Mouse (Mus musculus): ENCODE data around the gene 1810049J17Rik. TPM values are rescaled to one million over a fixed set of nuclear protein-coding genes. Genes with fewer than 3 reads are reported as not detected.
A peak's percentile ranks its signal among the peaks of the same experiment; 100 is the strongest.
"Not testable (repeated sequence)": the region's sequence is repeated elsewhere in the genome, so short reads cannot be mapped to it uniquely, and the experiment has no call there.

The 1810049J17Rik gene
- total RNA-seq (2021), result 1 to 10 TPM in 1 of 2 experiments, under 1 TPM in 1; 0.65 to 1.2 TPM

DNA sequence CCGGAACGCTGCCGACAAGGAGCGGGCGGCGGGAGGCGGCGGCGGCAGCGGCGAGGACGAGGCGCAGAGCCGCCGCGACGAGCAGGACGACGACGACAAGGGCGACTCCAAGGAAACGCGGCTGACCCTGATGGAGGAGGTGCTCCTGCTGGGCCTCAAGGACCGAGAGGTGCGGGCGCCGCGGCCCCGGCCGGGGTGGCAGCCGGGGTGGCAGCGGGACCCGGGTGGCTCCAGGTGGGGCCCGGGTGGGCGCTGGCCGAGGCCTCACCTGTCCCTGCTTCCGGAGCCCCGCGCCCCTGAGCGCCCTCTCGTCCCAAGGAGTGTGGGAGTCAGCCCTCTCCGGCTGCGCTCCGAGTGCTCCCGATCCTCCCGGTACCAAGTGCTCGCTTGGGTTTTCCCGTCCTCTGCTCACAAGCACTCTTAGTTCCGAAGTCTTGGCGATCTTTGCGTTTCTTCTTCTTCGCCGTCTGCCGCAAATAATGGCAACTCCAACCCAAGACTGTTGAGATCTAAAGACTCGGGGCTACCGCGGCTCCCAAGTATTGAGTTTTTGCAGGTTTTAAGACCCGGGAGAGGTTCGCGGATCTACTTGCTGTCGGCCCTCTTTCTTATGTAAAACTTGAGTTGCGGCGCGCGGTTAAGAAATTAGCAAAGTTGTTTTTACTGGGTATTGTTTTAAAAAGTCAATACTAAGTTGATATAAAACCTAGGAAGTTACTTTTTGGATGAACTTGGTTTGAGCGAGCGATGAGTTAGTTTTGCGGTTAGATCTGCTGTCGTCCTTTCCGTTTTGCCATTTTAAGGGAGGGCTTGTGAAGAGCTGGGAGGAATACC lies at the start of gene 1810049J17Rik:
Gene 1810049J17Rik (minus strand): TSS at position 112 of the 834 bp plus-strand sequence.
- intact Hi-C loops (cut with DNase I), result loop anchor here (2.0 to 5.0 kb wide), 2 partner anchors 125 to 205 kb away; partner anchors contain the start of gene Zfr
- DNase-seq, result peak; percentile 41 to 57

DNA sequence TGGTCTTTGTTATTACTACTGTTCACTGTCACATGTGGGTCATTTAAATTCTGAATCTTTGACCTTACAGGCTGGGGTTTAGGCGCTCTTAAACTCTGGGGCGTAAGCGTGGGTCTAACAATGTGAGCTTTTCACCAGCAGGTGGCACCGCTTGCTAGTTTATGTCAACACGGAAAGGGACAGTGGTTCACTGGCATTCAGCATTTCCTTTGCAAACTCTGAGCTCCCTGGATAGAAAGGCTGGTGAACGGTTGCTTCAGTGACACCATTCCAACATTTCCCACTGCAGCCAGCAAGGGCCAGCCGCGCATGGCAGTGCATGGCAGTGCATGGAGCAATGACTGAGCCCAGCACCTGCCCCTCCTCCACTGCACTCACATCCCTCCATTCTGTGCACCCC lies 49.5 kb upstream of the 1810049J17Rik start:
- intact Hi-C loops (cut with DNase I), result loop anchor here (1.0 to 5.0 kb wide), 3 partner anchors 174 to 366 kb away; partner anchors contain the start of gene Pdzd2
- peak; percentile 67 to 73 for DNase-seq

DNA sequence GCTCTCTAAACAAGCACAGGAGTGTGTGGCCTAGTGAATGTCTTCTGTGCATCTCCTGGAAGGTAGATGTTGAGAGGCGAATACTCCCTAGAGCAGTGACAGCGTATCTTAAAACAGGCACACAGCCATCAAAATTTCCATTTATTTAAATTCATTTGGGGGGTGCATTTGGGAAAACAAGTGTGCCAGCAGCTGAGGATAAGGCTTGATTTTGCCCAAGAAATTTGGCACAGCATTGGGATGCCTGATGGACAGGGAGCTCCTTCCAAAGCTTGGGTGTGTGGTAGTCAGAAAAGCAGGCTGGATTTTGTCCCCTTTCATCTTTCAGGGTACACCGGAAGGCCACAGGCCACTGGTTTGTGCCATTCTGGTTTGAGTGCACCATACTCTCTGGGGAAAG lies 48.4 kb upstream of the 1810049J17Rik start:
- no peak for DNase-seq
- intact Hi-C loops (cut with DNase I), result loop anchor here (1.0 to 5.0 kb wide), 3 partner anchors 173 to 424 kb away; partner anchors contain the start of gene Pdzd2

DNA sequence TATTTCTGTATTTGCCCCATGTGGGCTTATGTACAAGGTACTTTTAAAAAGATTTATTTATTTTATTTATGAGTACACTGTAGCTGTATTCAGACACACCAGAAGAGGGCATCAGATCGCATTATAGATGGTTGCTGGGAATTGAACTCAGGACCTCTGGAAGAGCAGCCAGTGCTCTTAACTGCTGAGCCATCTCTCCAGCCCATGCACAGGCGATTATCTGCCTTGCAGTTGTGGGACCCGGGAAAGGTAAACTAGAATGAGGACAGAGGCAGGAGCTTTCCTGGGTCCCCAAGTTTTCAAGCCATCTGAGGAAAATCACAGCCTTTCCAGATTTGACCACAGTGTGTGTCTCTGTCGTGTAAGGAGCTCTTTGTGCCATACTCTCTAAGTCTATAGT lies 47.2 kb upstream of the 1810049J17Rik start:
- no peak for DNase-seq
- intact Hi-C loops (cut with DNase I), result no loop called here

DNA sequence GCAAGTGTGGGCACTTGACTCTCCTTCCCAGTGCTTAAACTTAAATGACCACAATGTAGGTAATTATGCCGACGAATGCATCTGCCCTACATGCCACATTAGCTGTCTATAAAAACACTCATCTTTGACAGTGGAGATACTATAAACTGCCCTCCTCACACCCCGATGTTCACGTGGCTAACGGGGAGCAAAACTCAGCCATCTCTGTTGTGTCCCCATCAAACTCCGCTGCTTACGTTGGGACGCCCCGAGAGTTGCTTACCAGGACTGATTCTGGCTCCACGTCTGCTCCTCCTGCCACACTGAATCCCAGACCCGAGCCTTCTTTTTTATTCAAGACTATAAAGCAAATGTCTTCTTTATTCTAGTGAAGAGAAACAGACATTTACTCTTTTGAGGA lies 46.7 kb upstream of the 1810049J17Rik start:
- intact Hi-C loops (cut with DNase I), result no loop called here
- DNase-seq, result no peak

DNA sequence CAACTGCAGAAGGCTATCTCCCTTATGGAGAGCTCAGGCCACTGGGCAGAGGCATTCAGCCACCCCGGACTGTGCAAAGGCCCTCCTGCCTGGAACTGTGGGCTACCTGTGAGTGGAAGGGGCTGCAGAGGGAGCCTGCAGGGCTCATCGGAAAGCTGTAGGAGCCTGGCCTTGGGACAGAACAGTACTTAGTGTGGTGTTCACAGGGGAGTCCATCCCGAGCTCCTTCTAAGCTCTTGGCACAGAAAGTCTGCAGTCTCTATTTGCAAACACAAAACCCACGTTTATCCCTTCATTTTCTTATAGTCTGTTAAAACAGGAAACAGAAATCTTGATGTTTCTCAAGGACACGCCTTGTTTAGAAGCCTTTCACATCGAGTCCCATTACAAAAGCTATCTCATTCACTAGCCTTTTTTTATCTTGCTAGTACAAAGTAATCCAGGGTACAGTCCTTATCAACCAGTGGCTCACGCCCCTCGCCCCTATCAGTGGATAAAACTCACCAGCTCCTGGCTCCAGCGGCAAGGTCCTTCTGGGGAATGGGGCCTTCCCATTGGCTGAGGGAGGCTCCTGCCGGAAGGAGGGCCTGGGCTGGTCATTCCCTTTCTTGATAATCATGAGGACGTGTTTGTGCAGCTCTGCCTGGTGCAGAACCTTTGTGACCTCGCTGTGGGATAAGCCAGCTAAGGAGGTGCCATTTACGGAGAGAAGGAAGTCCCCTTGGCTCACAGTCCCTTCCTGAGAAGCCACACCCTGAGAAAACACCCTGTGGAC lies 45.8 kb upstream of the 1810049J17Rik start:
- peak; percentile 45 to 49 for DNase-seq
- intact Hi-C loops (cut with DNase I), result no loop called here

DNA sequence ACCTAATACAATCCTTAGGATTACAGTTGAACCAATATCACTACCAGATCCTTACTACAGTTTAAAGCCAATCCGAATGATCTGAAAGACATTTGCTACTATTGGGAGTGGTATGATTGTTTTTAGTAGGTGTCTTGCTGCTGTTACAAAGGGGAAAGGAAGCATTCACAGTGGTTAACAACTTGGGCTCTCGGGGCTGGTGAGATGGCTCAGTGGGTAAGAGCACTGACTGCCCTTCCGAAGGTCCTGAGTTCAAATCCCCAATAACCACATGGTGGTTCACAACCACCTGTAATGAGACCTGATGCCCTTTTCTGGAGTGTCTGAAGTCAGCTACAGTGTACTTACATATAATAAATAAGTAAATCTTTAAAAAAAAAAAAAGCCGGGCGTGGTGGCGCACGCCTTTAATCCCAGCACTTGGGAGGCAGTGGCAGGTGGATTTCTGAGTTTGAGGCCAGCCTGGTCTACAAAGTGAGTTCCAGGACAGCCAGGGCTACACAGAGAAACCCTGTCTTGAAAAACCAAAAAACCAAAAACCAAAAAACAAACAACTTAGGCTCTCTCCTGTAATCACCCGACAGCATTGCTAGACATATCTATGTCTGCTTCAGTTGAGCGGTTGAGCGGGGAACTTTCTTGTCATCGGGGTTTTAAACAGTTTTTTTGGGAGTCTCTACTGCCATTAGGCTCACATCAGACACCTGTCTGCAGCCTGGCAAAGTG lies 45.0 kb upstream of the 1810049J17Rik start:
- intact Hi-C loops (cut with DNase I); DNase-seq: not testable (repeated sequence)

DNA sequence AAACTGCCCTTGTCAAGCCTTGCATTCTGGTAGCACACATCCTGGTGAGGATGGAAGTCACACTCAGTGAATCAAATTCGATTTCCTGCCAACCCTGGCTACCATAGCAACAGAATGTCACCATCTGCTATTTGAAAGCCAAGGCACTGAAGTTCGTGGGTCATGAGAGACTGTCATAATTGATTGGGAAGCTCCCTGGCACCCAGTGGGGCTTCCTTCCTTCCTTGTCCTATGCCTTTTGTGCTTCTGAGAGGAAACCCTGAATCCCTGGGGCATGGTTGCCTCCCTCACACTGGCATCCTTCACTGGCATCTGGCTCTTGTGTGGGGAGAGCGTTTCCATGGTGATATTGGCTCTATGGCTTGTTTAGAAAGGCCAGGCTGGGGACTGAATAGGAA lies 44.4 kb upstream of the 1810049J17Rik start:
- intact Hi-C loops (cut with DNase I), result no loop called here
- no peak for DNase-seq

DNA sequence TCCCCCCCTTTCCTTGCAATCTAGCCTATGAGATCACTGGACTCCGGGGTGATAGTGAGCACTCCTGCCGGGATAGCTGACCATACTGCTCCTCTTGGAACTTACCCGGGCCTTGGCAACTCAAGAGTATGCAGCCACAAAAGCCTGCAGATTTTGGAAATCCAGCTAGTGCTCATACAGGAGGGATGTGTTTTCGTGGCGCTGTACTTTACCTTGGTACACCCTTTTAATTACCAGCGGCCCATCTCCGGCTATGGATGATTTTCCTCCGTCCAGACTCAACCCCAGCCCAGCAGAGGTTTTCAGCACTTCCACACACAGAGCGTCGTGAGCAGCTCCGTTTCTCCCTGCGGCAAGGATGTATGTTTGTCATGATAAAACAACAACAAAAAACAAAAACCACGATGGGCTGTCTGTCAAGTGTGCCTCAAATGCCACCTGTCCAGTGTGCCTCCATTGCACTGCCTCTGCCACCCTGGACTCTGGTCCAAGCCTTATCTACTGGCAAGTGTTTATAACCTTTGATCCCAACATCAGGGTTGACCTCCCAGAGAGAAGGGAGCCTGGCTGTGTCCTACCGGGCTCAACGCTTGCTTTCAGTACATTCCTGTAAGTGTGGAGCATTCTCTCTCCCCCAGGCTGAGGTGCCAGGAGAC lies 43.8 kb upstream of the 1810049J17Rik start:
- intact Hi-C loops (cut with DNase I), result no loop called here

DNA sequence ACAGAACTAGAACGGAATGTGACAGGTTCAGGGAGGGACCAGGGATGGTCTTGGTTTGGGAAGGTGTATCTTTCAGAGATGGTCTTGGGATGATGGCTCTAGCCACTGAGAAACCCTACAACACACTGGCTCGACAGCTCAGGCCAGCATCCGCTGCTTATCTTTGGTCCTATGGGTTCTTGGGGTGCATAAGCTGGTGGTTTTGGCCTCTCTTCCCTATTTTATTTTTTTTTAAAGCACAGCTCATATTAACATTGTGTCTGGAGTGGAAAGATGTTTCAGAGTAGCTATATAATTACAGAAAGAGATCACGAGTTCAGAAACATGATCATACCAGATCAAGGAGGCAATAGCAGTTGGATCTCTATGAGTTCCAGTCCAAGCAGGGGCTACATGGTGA lies 42.4 kb upstream of the 1810049J17Rik start:
- DNase-seq, result no peak
- intact Hi-C loops (cut with DNase I), result no loop called here

More for the DNA sequence above, 43.8 kb upstream of the 1810049J17Rik start:
- DNase-seq, result no peak

DNA sequence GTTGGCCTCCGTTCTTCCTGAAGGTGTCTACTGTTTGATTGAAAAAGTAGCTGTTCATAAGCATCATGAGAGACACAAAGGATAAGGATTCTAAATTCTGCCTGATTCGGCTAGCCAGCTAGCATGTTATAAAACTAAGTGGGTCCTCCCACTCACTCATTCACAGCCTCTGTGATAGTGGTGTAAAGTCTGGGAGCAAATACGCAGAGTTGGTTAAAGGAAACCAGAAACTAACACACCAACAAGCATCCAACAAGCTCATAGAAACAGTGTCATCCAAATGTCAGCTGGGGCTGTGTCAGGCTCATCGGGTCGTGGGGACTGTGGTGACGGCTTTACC lies 41.0 kb upstream of the 1810049J17Rik start:
- intact Hi-C loops (cut with DNase I), result no loop called here
- DNase-seq, result no peak

DNA sequence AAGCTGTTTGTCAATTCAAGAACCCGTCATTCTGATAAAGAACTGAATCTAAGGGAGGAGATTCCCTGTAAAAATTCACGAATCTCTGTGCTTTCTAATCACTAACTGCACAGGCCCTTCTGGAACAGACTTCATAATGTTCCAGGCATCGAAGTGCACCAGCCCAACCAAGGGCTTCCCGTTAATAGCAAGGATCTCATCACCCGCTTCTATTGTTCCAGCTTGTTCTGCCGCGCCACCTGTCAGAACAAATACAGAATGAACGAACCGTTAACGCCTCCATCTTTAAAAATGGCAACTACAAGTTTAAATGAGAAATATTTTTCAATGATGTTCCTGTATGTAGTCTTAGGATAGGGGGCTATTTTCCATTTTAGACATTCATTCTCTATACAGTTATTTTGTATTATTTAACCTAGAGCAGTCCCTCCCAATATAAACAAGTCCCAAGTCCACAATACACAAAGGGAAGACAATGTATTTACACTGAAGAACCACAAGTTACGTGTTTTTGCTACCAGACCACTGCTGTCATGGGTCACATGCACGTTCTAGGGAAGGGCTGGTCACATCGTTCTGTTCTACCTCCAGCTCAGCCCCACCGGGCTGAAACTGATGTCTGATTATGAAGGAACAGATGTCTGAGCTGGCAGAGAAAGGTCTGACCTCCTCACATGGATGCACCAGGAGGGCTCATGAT lies 40.5 kb upstream of the 1810049J17Rik start:
- intact Hi-C loops (cut with DNase I), result no loop called here
- no peak for DNase-seq

DNA sequence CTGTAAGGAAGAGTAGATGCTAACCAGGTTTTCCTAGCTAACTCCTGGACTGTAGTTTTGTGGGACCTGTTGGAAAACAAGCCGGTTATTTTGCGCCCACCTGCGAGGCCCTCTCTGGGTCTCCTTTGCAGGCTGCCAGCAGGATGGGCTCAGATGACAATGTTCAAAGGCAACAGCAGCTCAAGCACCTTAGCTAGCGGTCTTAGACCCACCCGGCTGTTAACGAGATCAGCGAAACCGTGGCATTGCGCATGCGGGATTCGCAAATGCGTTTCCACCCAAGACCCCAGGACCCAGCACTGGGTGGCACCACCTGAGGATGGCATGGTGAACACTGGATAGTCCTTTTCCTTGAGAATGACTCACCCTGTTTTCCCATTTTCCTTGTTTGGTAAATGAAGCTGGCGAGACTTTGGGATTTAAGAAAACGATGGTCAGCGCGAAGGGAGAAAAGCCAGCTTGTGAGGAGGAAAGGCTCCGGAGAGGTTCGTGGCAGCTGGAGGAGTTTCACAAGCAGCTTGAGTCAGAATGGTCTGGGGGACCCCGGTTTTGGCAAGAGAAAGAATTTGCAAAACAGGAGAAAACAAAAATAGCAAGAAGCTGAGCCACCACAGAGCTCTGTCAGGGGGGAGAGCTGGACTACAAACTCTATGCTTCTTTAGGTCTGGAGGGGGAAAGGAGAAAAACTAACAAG lies 39.0 kb upstream of the 1810049J17Rik start:
- intact Hi-C loops (cut with DNase I), result no loop called here
- DNase-seq, result no peak

DNA sequence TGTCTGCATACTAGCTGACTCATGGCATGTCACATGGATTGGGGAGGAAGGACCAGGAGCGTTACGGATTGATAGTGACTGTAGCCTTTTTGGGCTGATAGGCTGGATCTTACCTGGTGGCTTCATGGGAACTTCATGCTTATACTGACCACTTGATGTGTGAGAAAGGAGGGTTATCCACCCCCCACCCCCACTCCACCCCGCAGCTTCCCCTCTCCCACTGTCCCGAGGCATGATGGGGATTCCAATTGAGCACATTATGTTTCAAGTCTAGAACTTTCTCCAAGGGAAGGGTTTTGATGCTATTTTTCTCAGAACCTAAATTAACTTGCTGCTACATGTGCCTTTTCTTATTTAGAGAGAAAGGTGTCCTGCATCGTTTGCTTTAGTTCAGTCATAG lies 36.7 kb upstream of the 1810049J17Rik start:
- intact Hi-C loops (cut with DNase I), result no loop called here
- DNase-seq, result no peak

DNA sequence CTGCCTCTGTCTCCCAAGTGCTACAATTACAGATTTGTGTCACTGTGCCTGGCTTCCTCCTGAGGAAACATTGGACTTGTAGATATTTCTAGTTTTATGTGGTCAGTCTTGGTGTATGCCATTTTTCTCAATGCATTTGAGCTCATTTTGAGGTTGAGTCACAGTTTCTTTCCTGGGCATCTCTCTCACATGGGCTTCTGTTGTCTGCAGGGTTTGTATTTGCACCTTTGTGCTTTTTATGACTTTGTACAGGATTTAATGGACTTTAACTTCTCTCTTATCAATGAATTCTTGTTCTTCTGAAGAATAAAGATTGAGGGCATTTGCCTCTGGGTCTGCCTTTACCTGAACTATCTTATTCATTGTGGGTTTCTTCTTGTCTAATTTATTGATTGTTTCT lies 35.8 kb upstream of the 1810049J17Rik start:
- DNase-seq, result no peak
- intact Hi-C loops (cut with DNase I), result no loop called here

DNA sequence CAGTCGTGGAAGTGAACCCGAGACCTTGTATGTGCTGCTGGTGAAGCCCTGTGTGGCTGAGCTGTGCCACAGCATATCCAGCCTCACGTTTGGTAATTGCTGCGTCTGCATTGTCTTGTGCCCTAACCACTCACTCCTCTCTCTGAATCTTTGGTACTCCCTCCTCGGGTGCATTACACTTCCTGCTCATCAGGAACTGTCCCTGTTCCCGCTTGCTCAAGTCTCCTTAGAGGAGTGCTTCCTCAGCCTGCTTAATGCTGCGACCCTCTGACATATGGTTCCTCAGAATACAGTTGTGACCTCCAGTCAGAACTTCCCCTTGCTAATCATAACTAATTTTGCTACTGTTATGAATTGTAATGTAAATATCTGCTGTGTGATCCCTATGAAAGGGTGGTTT lies 34.2 kb upstream of the 1810049J17Rik start:
- intact Hi-C loops (cut with DNase I), result no loop called here
- DNase-seq, result no peak

DNA sequence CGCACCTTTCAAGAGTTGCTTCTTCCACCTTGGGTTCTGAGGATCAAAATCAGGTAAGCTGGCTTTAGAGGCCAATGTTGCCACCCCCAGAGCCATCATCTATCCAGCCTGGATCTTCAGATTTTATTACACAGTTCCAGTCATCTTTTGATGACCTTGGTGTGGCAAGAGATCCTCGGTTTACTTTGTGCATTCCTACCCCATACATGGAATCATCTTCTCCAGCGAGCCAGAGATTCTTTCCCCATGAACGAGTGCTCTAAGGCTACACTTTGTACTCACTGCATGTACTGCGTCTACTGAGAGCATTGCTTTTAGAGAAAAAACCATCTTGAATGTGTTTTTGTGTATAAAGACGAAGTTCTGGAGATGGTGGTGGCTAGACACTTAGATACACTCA lies 33.6 kb upstream of the 1810049J17Rik start:
- DNase-seq, result no peak
- intact Hi-C loops (cut with DNase I), result no loop called here

DNA sequence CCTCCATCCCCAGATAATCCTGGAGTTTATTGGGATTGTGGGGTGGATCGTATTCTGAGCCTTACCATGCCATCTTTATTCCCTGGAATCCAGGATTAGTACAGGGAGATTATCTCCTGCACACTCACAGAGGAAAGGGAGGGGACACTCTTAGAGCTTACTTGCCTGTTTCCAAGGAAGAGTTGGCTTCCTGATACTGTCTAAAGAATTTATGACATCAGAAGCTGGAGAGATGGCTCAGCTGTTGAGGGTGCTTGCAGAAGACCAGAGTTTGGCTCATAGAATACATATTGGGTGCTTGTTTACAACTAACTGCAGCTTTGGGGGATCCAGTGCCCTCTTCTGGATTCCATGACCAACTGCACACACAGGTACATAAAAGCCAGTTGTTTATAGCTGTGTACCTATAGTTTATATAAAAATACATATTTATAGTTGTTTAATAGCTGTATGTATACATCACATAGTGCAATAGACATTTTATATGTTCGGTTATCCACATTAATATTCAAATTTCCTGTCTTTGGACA lies 32.6 kb upstream of the 1810049J17Rik start:
- intact Hi-C loops (cut with DNase I), result no loop called here
- no peak for DNase-seq

DNA sequence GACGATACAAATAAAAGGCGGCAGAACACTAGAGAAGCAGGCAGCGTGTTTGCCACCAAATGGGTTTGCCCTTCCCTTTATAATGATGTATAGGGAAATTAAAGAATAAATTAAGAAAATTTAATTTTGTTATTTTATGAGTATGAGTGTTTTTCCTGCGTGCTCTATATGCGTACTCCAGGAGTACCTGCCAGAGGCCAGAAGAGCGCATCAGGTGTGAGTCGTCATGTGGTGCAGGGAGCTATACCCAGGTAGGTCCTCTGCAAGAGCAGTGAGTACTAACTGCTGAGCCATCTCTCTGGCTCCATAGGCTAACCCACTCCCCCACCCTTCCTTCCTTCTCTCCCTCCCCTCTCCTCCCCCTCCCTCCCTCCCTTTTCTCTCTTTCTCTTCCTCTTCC lies 29.8 kb upstream of the 1810049J17Rik start:
- intact Hi-C loops (cut with DNase I), result no loop called here

More for the DNA sequence above, 29.8 kb upstream of the 1810049J17Rik start:
- DNase-seq, result no peak
